Mouse (Mus musculus) olfactory bulb, adult 2 months (tissue): Measurements from ENCODE around the gene Pofut1.

Experiments
- CTCF ChIP-seq: fragments of 200-500 bp; IDR thresholded peaks from 2 replicates; pipeline ENCODE4 v1.5.1; 2012; ENCODE audit warnings: low read depth, mild to moderate bottlenecking, low read length, moderate library complexity; ENCODE audit not compliant: insufficient read depth
- POLR2A ChIP-seq: fragments of 200-500 bp; IDR thresholded peaks from 2 replicates; pipeline ENCODE4 v1.6.1; 2012; ENCODE audit warnings: mild to moderate bottlenecking, low read depth, low read length, moderate library complexity; ENCODE audit not compliant: insufficient read depth

- TF ChIP-seq POLR2A (no peak), CTCF (no peak)
Measured at GRCm38 (mm10) chr2:153239860-153240480, 1.4 kb upstream of the Pofut1 start.
